Mouse (Mus musculus) erythroblast, embryonic 14.5 days (primary cell): ENCODE results near the gene Zfp445.

Source experiments
- GATA1 ChIP-seq: IDR thresholded peaks from 2 replicates; pipeline ENCODE4 v1.6.1; 2012; ENCODE audit warnings: low read length, inconsistent platforms, mixed read lengths
- TAL1 ChIP-seq: IDR thresholded peaks from 3 replicates; pipeline ENCODE4 v1.6.1; 2012; ENCODE audit warnings: low read length, inconsistent platforms, mixed read lengths

DNA sequence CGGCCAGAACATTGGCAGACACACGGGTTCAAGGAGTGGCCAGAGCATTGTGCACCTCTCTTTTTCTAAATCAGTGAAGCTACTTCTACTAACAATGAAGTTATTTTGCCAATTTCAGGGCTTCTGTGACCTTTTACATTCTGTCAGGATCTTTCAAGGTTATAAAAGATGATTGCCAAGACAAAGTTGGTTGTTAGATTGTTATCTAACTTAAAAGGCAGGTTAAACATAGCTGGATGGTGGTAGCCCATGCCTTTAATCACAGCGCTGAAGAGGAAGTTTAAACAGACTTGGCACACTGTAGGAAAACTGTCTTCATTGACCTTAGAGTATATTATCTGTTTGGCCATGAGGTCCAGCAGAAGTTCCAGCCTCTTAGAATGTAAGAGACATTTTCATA is 20.2 kb downstream of the Zfp445 start:
- no peak for TF ChIP-seq TAL1
- TF ChIP-seq GATA1 = no peak
